Mouse (Mus musculus): ENCODE measurements around the gene Zfp800.

DNA sequence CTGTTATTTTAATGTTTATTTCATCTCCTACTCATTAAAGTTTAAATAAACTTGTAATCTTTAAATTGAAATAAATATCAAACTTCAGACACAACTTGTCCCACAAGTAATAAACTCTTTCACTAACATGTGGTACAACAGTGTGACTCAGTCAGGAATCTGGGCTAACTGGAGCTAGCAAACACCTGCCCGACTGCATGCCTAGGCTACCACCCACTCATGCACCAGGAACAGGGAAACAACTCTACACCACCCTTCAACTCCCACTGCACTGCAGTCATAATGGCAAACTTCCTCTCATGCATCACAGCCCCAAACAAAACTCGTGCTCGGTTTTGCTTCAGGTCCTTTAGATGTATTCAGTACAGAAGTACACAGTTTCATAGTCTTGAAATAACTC, 169.7 kb downstream of the Zfp800 start:
- no peak for TF ChIP-seq GATA1 (IDR thresholded peaks at IDR 0.05; ENCODE audit: borderline replicate concordance, low read length)
- TF ChIP-seq CTCF (IDR thresholded peaks at IDR 0.05; ENCODE audit: low read depth, low read length) = no peak
- TF ChIP-seq TAL1 (conservative IDR thresholded peaks at IDR 0.05; ENCODE audit: low read depth, low read length) = no peak
- TF ChIP-seq POLR2AphosphoS5 (IDR thresholded peaks at IDR 0.05; ENCODE audit: insufficient replicate concordance, low read depth, low read length) = no peak
- TF ChIP-seq GATA2 (IDR thresholded peaks at IDR 0.05; ENCODE audit: borderline replicate concordance, low read depth, low read length) = no peak
